Mouse (Mus musculus) cerebellum, postnatal 36 days (tissue): ENCODE data around the gene Tenm4.

ENCODE experiments used
- DNase-seq, 2 experiments: peaks; one replicate each; pipeline ENCODE4 v3.0.0; 2021 to 2022; ENCODE audit warnings: mixed read lengths in 2 of 2

The Tenm4 gene

DNA sequence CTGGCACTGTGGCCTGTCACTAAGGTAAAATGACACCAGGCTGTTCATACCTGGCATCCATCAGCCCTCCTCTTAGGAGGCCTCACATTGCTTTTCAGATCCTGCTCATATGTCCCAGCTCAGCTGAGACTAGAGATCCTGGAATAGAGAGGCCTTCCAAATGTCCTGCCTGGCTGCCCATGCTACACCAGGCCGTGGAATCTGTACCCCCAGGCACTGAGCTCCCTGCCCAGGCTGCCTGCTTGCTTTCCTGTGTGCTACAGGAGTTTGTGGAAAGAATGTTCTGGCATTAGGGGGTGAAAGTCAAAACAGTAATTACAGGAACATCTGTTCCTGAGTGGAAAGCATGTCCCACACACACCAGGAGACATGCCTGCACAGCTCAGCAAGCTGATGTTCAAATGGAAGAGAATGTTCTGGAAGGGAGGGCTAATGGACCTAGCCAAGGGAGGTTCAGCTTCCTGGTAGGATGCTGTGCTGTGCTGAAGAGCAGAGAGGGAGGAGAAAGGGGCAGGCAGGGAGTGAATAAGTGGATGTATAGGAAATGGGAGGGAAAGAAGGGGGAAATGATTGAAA lies 313.0 kb downstream of the Tenm4 start:
- no peak for DNase-seq

DNA sequence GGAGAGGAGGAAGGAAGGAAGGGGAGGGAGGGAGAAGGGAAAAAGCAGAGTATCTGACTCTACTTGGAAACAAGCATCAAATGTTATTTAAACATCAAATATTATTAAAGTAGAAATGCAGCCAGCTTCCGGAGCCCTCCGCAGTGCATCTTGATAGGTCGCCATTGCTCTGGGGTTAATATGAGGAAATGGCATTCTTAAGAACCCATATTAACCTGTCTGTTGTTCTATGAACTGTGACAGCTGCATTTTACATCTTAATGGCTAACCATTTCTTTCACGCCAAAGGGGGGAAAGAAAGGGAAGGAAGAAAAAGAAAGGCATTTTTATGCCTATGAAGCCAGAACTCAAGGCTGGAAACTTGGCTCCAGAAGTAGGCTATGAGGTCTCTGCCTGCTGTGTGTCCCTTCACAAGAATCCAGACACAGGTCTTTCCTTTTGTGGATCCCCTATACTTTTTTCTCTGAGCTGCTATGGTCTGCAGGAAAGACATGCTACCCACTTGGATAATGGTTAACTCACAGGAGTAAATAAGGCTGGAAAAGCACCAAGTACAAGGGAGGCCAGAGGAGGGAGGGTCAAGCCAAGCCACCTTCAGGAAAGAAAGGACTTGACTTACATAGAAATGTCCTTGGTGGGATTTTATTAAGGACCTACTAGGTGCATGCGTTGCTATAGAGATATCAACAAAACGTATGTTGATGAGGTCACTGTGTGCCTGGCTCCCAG lies 318.5 kb downstream of the Tenm4 start:
- no peak for DNase-seq

DNA sequence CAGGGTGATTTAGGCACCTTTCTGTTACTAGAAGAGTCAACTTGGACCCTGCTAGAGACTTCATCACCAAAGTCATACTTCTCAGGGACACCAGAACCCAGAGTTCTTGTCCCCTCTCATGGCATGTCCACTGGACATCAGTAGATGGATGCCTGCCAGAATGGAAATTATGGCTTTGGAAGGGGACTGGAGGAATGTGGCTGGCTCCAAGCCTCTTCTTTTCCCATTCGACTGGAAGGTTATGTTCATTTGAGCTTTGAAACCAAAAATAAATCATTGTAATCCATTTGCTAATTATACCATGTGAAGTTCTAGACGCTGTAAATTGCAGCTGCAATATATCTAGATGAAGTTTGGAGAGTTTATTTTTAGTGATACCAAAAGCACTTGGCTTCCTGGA lies 320.9 kb downstream of the Tenm4 start:
- DNase-seq: no peak

DNA sequence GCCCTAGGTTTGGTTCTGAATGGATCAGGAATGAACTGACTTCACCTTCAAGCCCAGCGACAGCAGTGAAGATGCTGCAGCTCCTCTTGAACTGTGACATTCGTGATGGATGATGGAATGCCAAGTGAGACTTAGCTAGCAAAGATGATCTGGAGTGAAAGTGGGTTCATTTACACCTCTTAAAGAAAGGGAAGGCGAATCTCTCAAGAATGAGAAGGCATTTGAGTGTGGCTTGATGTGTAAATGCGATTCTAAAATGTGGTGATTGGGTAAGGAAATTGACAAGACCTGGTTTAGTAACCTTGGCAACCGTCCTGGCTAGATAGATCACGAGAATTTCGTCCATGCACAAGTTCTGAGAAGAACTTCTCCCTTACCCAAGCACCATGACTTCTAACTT lies 321.6 kb downstream of the Tenm4 start:
- DNase-seq: no peak

- DNase-seq: no peak
These were observed 323.0 kb downstream of the Tenm4 start for GRCm38 (mm10) chr7:96494057-96494456.

GRCm38 (mm10) chr7:96500108-96500507 lies 329.1 kb downstream of the Tenm4 start:
- DNase-seq: no peak

GRCm38 (mm10) chr7:96500797-96501196 lies 329.8 kb downstream of the Tenm4 start:
- no peak for DNase-seq

DNA sequence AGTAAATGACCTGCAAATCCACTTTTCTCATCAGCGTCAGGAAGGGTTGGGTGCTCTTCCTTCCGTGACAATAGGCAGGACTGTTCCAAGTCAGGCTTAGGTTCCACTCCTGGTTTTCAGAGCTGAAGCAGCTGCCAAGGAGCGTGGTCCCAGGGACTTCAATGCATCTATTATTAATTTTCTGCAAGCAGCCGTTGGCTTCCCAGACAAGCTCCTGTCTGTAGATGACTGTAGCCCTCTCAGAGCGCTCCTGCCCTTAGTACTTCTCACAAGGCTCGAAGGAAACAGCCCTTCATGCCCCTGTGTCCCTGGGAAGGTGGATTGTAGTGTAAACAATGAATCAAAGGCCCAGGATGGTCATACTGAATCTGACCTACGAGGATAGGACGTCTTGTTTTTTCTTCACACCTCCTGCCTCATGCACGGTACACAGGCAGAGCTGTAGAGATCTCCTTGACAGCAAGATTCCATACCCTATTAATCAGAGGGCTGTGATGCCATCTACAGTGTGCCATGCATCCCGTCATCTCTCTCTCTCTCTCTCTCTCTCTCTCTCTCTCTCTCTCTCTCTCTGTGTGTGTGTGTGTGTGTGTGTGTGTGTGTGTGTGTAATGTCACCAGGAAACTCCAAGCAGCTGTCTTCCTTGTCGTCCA lies 331.4 kb downstream of the Tenm4 start:
- no peak for DNase-seq

- no peak for DNase-seq
These were observed 334.5 kb downstream of the Tenm4 start for GRCm38 (mm10) chr7:96505538-96505937.

- no peak for DNase-seq
These were observed 336.0 kb downstream of the Tenm4 start for GRCm38 (mm10) chr7:96507046-96507445.

DNA sequence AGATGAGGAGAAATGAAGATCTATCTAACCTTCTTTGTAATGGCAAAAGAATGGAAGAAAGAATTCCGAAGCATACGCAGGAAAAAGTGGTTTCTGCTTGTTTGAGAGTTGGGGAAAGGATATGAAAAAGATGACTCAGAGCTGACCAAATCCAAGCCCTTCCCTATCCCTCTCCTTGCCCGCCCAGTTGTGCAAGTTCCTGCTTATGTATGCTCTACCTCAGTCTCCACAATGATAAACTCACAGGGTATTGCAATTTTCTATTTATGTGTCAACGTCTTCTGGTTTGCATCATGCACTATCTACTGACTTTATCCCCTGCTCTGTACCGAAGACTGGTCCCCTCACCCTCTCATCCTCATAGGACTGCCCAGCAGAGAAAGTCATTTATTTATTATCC lies 339.4 kb downstream of the Tenm4 start:
- no peak for DNase-seq

DNA sequence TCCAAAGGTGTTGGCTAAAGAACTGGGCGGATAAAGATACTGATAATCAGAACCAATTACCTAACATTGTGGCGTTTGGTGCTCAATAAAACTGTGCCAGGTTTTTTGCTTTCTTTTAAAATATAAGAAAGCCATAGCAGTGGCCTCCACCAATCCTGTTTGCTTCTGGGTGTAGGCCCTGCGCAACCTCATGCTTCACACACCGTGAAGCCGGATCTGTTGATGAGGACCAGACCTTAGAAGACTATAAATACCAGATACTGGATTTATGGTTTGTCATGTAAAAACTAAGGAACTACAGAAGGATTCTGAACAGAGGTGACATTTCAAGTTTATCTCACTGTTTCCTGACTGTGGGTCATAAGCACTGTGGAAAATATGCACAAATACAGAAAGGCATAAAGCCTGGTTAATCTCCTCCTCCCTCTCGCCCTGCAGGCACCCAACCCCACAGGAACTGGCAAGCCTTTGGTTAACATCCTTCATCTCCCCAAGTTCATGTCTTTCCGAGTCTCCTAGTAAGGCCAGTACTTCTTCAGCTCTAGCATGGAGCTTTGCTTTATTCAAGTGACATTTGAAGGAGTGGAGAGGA lies 340.1 kb downstream of the Tenm4 start:
- no peak for DNase-seq

GRCm38 (mm10) chr7:96511953-96512511 lies 341.0 kb downstream of the Tenm4 start:
- no peak for DNase-seq

GRCm38 (mm10) chr7:96519216-96519615 lies 348.2 kb downstream of the Tenm4 start:
- DNase-seq: peak in 1 of 2 experiments; percentile 33

GRCm38 (mm10) chr7:96521956-96522355 lies 350.9 kb downstream of the Tenm4 start:
- DNase-seq: no peak

GRCm38 (mm10) chr7:96523673-96524072 lies 352.6 kb downstream of the Tenm4 start:
- DNase-seq: no peak

DNA sequence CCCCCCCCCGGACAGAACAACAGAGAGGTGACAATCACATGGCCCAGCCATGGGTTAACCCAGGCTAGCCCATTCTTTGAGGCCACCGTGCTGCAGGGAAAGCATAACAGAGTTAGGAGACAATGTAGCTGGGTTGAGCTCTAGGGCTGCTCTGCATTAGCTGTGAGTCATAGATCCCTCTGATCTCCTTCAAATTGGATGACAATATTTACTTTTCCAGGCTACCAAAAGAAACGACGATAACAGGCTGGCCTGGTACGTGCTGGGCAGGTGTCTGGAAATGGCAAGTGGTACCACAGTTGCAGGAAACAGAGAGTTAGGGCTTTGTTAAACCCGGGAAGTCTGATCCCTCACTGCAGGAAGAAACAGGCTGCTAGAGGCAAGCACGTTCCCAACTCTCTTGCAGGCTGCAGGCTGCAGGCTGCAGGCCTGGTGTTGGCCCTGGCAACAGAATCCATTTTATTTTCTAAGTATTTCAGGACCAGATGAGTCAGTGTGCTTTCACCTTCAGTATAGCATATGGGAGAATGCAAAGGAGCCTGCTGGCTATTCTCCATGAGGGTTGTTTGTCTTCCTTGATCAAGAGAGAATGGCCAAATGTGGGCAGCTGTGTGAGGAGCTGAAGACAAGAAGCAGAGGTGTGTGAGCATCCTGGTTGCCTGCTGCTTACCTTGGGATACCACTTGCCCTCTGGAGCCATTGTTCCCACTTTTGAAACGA lies 353.6 kb downstream of the Tenm4 start:
- no peak for DNase-seq

- DNase-seq: no peak
These were observed 354.3 kb downstream of the Tenm4 start for GRCm38 (mm10) chr7:96525344-96525743.

- DNase-seq: peak; percentile 43 to 56
These were observed 359.8 kb downstream of the Tenm4 start for GRCm38 (mm10) chr7:96530571-96531426.

GRCm38 (mm10) chr7:96531954-96532737 lies 361.1 kb downstream of the Tenm4 start:
- no peak for DNase-seq
